Mouse (Mus musculus): Measurements from ENCODE around the gene Vps8. TPM values are rescaled to one million over a fixed set of nuclear protein-coding genes. Genes with fewer than 3 reads are reported as not detected.

The Vps8 gene
- polyA plus RNA-seq, 1 experiment = 9.1 TPM

- Histone ChIP-seq H3K27me3 (ENCODE audit: control insufficient read depth, insufficient read depth, insufficient read length) (no peaks in the 10 kb centered on the region), H3K4me3 (ENCODE audit: insufficient read depth, poor library complexity, severe bottlenecking) (no peak overlapping the region), H3K79me3 (ENCODE audit: low read depth) (no peaks in the 10 kb centered on the region), H3K79me2 (ENCODE audit: control insufficient read depth, insufficient read depth) (no peaks in the 10 kb centered on the region), H3K36me3 (ENCODE audit: control insufficient read depth, insufficient read depth) (no peaks in the 10 kb centered on the region), H3ac (ENCODE audit: control insufficient read depth, insufficient read length, low read depth) (no peak overlapping the region)
- TF ChIP-seq CEBPB (IDR thresholded peaks at IDR 0.05; ENCODE audit: low read depth) (no peak), CTCF (IDR thresholded peaks at IDR 0.05; ENCODE audit: control insufficient read depth, insufficient read depth, insufficient read length) (no peak), USF1 (IDR thresholded peaks at IDR 0.05; ENCODE audit: low read depth) (no peak), MYOD1 (IDR thresholded peaks at IDR 0.05; ENCODE audit: control insufficient read depth, insufficient read length, low read depth) (no peak), FOSL1 (IDR thresholded peaks at IDR 0.05; ENCODE audit: insufficient read depth, low read length, poor library complexity, severe bottlenecking) (no peak), MAX (IDR thresholded peaks at IDR 0.05) (no peak), MYOG (IDR thresholded peaks at IDR 0.05; ENCODE audit: control insufficient read depth, extremely low read depth, insufficient read length) (no peak)
Measured at GRCm38 (mm10) chr16:21650289-21650688, 227.4 kb downstream of the Vps8 start.

GRCm38 (mm10) chr16:21651161-21651560 is 228.2 kb downstream of the Vps8 start:
- Histone ChIP-seq H3K79me3 (ENCODE audit: low read depth) (no peaks in the 10 kb centered on the region), H3K4me3 (ENCODE audit: insufficient read depth, poor library complexity, severe bottlenecking) (no peak overlapping the region), H3K36me3 (ENCODE audit: control insufficient read depth, insufficient read depth) (no peaks in the 10 kb centered on the region), H3ac (ENCODE audit: control insufficient read depth, insufficient read length, low read depth) (no peak overlapping the region), H3K79me2 (ENCODE audit: control insufficient read depth, insufficient read depth) (no peaks in the 10 kb centered on the region), H3K27me3 (ENCODE audit: control insufficient read depth, insufficient read depth, insufficient read length) (no peaks in the 10 kb centered on the region)
- TF ChIP-seq USF1 (IDR thresholded peaks at IDR 0.05; ENCODE audit: low read depth) = no peak
- TF ChIP-seq CEBPB (IDR thresholded peaks at IDR 0.05; ENCODE audit: low read depth) = no peak
- TF ChIP-seq CTCF (IDR thresholded peaks at IDR 0.05; ENCODE audit: control insufficient read depth, insufficient read depth, insufficient read length) = no peak
- TF ChIP-seq MAX (IDR thresholded peaks at IDR 0.05) = no peak
- TF ChIP-seq MYOG (IDR thresholded peaks at IDR 0.05; ENCODE audit: control insufficient read depth, extremely low read depth, insufficient read length) = no peak
- TF ChIP-seq FOSL1 (IDR thresholded peaks at IDR 0.05; ENCODE audit: insufficient read depth, low read length, poor library complexity, severe bottlenecking) = no peak
- TF ChIP-seq MYOD1 (IDR thresholded peaks at IDR 0.05; ENCODE audit: control insufficient read depth, insufficient read length, low read depth) = no peak

- Histone ChIP-seq H3K4me3 (ENCODE audit: insufficient read depth, poor library complexity, severe bottlenecking) (no peak overlapping the region), H3K79me3 (ENCODE audit: low read depth) (no peaks in the 10 kb centered on the region), H3K27me3 (ENCODE audit: control insufficient read depth, insufficient read depth, insufficient read length) (no peaks in the 10 kb centered on the region), H3ac (ENCODE audit: control insufficient read depth, insufficient read length, low read depth) (no peak overlapping the region), H3K79me2 (ENCODE audit: control insufficient read depth, insufficient read depth) (no peaks in the 10 kb centered on the region), H3K36me3 (ENCODE audit: control insufficient read depth, insufficient read depth) (no peaks in the 10 kb centered on the region)
- no peak for TF ChIP-seq CTCF (IDR thresholded peaks at IDR 0.05; ENCODE audit: control insufficient read depth, insufficient read depth, insufficient read length)
- TF ChIP-seq FOSL1 (IDR thresholded peaks at IDR 0.05; ENCODE audit: insufficient read depth, low read length, poor library complexity, severe bottlenecking) = no peak
- no peak for TF ChIP-seq MYOD1 (IDR thresholded peaks at IDR 0.05; ENCODE audit: control insufficient read depth, insufficient read length, low read depth)
- TF ChIP-seq USF1 (IDR thresholded peaks at IDR 0.05; ENCODE audit: low read depth) = no peak
- no peak for TF ChIP-seq MAX (IDR thresholded peaks at IDR 0.05)
- TF ChIP-seq MYOG (IDR thresholded peaks at IDR 0.05; ENCODE audit: control insufficient read depth, extremely low read depth, insufficient read length) = no peak
Measured at GRCm38 (mm10) chr16:21653151-21653550, 230.2 kb downstream of the Vps8 start.

GRCm38 (mm10) chr16:21654384-21654783 is 231.5 kb downstream of the Vps8 start:
- Histone ChIP-seq H3ac (ENCODE audit: control insufficient read depth, insufficient read length, low read depth) (no peak overlapping the region), H3K79me3 (ENCODE audit: low read depth) (no peaks in the 10 kb centered on the region), H3K36me3 (ENCODE audit: control insufficient read depth, insufficient read depth) (no peaks in the 10 kb centered on the region), H3K4me3 (ENCODE audit: insufficient read depth, poor library complexity, severe bottlenecking) (no peak overlapping the region), H3K79me2 (ENCODE audit: control insufficient read depth, insufficient read depth) (no peaks in the 10 kb centered on the region), H3K27me3 (ENCODE audit: control insufficient read depth, insufficient read depth, insufficient read length) (no peaks in the 10 kb centered on the region)
- TF ChIP-seq FOSL1 (IDR thresholded peaks at IDR 0.05; ENCODE audit: insufficient read depth, low read length, poor library complexity, severe bottlenecking) (no peak), CTCF (IDR thresholded peaks at IDR 0.05; ENCODE audit: control insufficient read depth, insufficient read depth, insufficient read length) (no peak), MYOD1 (IDR thresholded peaks at IDR 0.05; ENCODE audit: control insufficient read depth, insufficient read length, low read depth) (no peak)

- no peaks in the 10 kb centered on the region for H3K27me3 ChIP-seq (ENCODE audit: control insufficient read depth, insufficient read depth, insufficient read length)
- no peak overlapping the region for H3ac ChIP-seq (ENCODE audit: control insufficient read depth, insufficient read length, low read depth)
- no peaks in the 10 kb centered on the region for H3K79me3 ChIP-seq (ENCODE audit: low read depth)
- no peak for TF ChIP-seq MAX (IDR thresholded peaks at IDR 0.05)
- no peaks in the 10 kb centered on the region for H3K79me2 ChIP-seq (ENCODE audit: control insufficient read depth, insufficient read depth)
- H3K36me3 ChIP-seq (ENCODE audit: control insufficient read depth, insufficient read depth) = no peaks in the 10 kb centered on the region
- no peak overlapping the region for H3K4me3 ChIP-seq (ENCODE audit: insufficient read depth, poor library complexity, severe bottlenecking)
Measured at GRCm38 (mm10) chr16:21655291-21655690, 232.4 kb downstream of the Vps8 start.

- no peak overlapping the region for H3K4me3 ChIP-seq (ENCODE audit: insufficient read depth, poor library complexity, severe bottlenecking)
- H3K79me3 ChIP-seq (ENCODE audit: low read depth) = no peaks in the 10 kb centered on the region
- H3K27me3 ChIP-seq (ENCODE audit: control insufficient read depth, insufficient read depth, insufficient read length) = no peaks in the 10 kb centered on the region
- H3K79me2 ChIP-seq (ENCODE audit: control insufficient read depth, insufficient read depth) = no peaks in the 10 kb centered on the region
- TF ChIP-seq MYOD1 (IDR thresholded peaks at IDR 0.05; ENCODE audit: control insufficient read depth, insufficient read length, low read depth) (no peak), FOSL1 (IDR thresholded peaks at IDR 0.05; ENCODE audit: insufficient read depth, low read length, poor library complexity, severe bottlenecking) (no peak), CEBPB (IDR thresholded peaks at IDR 0.05; ENCODE audit: low read depth) (no peak), MYOG (IDR thresholded peaks at IDR 0.05; ENCODE audit: control insufficient read depth, extremely low read depth, insufficient read length) (no peak), USF1 (IDR thresholded peaks at IDR 0.05; ENCODE audit: low read depth) (no peak), CTCF (IDR thresholded peaks at IDR 0.05; ENCODE audit: control insufficient read depth, insufficient read depth, insufficient read length) (no peak), MAX (IDR thresholded peaks at IDR 0.05) (no peak)
- H3K36me3 ChIP-seq (ENCODE audit: control insufficient read depth, insufficient read depth) = no peaks in the 10 kb centered on the region
- H3ac ChIP-seq (ENCODE audit: control insufficient read depth, insufficient read length, low read depth) = no peak overlapping the region
Measured at GRCm38 (mm10) chr16:21655961-21656360, 233.0 kb downstream of the Vps8 start.

All from C2C12 (cell line).